8 mouse cellular contexts compared by ENCODE assay signal in the genomic region with DNA sequence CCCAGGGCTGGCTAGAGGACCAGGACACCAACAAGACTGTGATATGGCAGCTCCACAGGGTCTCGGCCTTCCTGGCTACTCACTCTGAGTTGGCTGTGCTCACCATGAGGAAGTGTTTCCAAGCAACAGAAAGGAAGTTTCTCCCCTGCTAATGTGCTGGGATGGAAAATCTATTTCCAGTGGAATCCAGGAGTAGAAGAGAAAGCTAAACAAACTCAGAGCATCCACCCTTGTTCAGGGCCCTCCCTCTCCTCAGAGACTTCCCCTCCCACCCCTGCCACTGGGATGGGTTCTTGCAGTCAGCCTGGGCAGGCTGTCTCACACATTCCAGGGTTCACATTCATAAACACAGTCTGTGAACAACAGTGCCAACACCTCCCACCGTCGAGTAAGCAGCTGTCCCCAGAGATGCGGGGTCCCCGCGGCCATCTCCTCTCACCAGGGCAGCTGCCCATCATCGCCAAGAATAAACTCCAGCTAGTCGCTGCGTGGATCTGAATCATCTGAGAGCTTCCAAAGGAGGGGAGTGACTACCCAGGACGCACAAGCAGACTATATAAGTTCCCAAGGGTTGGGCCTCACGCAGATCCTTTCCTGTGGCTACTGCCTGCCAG. TPM values are rescaled to one million over a fixed set of nuclear protein-coding genes. Genes with fewer than 3 reads are reported as not detected.
DNase-seq lines count a peak whose midpoint lies in the region; ATAC-seq lines count a peak whose summit lies in the region.

A gene (plus strand): TSS at position 243 of the 614 bp plus-strand sequence.

- H3K27me3 ChIP-seq in liver, embryonic 12.5 days (replicated peaks) = no peaks in the 10 kb centered on the region
- no peaks in the 10 kb centered on the region for H3K27me3 ChIP-seq in kidney, embryonic 15.5 days

- no peak for DNase-seq in liver
- peak; percentile 76 for DNase-seq in gastrocnemius, postnatal 25 days
- DNase-seq in lung, postnatal 4 days = peak; percentile 75 to 88
- no peak for DNase-seq in cerebellum, adult 9-10 months
- no peak for DNase-seq in thymus, postnatal 0 days (ENCODE audit: low spot score)
- no peak for DNase-seq in adrenal gland, adult 18-20 months (ENCODE audit: low spot score in 2 of 2)

- H3K36me3 ChIP-seq in liver, embryonic 12.5 days = peaks cover 16% of the 10 kb centered on the region
- peaks cover 12% of the 10 kb centered on the region; the same call in 1 of the 2 replicates for H3K36me3 ChIP-seq in kidney, embryonic 15.5 days

- no peak within 1 kb of the TSS for H3K9ac ChIP-seq in liver, embryonic 12.5 days
- no peak within 1 kb of the TSS for H3K9ac ChIP-seq in kidney, embryonic 15.5 days

- no peaks in the 10 kb centered on the region for H3K9me3 ChIP-seq in liver, embryonic 12.5 days (replicated peaks)
- H3K9me3 ChIP-seq in kidney, embryonic 15.5 days (replicated peaks) = no peaks in the 10 kb centered on the region

- ATAC-seq in liver, embryonic 12.5 days = no peak
- no peak for ATAC-seq in kidney, embryonic 15.5 days (replicated peaks; ENCODE audit: low FRiP score)

- 0 out of 2 replicates have a peak within 1 kb of the TSS, but pooled peaks have one; percentile 4 for H3K27ac ChIP-seq in liver, embryonic 12.5 days
- H3K27ac ChIP-seq in kidney, embryonic 15.5 days = peak within 1 kb of the TSS; percentile 54

- no peak within 1 kb of the TSS for H3K4me2 ChIP-seq in liver, embryonic 12.5 days
- H3K4me2 ChIP-seq in kidney, embryonic 15.5 days = no peak within 1 kb of the TSS

- WGBS in liver, embryonic 12.5 days (ENCODE audit: insufficient replicate concordance) = 74% methylated on average over 11 of the region's 11 CpGs
- 67% methylated on average over 11 of the region's 11 CpGs for WGBS in kidney, embryonic 15.5 days

- H3K4me3 ChIP-seq in liver, embryonic 12.5 days = no peak within 1 kb of the TSS
- no peak within 1 kb of the TSS for H3K4me3 ChIP-seq in kidney, embryonic 15.5 days (replicated peaks)

- peaks cover 32% of the 10 kb centered on the region for H3K4me1 ChIP-seq in liver, embryonic 12.5 days
- peaks cover 46% of the 10 kb centered on the region for H3K4me1 ChIP-seq in kidney, embryonic 15.5 days

RNA-seq across cellular contexts. Expression of the gene that starts here (rescaled TPM):
- polyA plus RNA-seq in liver, embryonic 12.5 days (2016; fragmentation: Nextera tagmentation; extraction: Ambion mirVana) = 0.49 and 0.51 TPM in 2 replicates
- total RNA-seq in gastrocnemius, postnatal 25 days (2021) = 100 to 1,000 TPM in 1 of 2 experiments, 10 to 100 TPM in 1; 54.6 to 343 TPM
- 5.0 and 5.3 TPM in 2 replicates for polyA plus RNA-seq in kidney, embryonic 15.5 days (2015; fragmentation: Nextera tagmentation; extraction: Ambion mirVana)
- polyA plus RNA-seq in thymus, postnatal 0 days (2015; fragmentation: Nextera tagmentation; extraction: Ambion mirVana) = 1.8 and 1.9 TPM in 2 replicates
- 1 to 10 TPM; 2.5 to 6.0 TPM for total RNA-seq in adrenal gland, adult 18-20 months (2021)

Comparison
In these comparisons a context has a peak if more than half of its experiments do, and no peak if none do; other contexts are left out.
1. RNA of the gene that starts here (total RNA-seq): 54.6 to 343 TPM in gastrocnemius, postnatal 25 days; 2.5 to 6.0 TPM in adrenal gland, adult 18-20 months; every median in the first group is over 4 times any median in the second.
2. DNase-seq: peak in gastrocnemius, postnatal 25 days (single experiment) and lung, postnatal 4 days (2 of 2); none in liver (single experiment), cerebellum, adult 9-10 months (single experiment), thymus, postnatal 0 days (single experiment) and adrenal gland, adult 18-20 months (0 of 2).